Mouse (Mus musculus): Measurements from ENCODE around the gene Sema6d. TPM values are rescaled to one million over a fixed set of nuclear protein-coding genes. Genes with fewer than 3 reads are reported as not detected.

The Sema6d gene
- polyA plus RNA-seq, 1 experiment = 59.6 TPM

DNA sequence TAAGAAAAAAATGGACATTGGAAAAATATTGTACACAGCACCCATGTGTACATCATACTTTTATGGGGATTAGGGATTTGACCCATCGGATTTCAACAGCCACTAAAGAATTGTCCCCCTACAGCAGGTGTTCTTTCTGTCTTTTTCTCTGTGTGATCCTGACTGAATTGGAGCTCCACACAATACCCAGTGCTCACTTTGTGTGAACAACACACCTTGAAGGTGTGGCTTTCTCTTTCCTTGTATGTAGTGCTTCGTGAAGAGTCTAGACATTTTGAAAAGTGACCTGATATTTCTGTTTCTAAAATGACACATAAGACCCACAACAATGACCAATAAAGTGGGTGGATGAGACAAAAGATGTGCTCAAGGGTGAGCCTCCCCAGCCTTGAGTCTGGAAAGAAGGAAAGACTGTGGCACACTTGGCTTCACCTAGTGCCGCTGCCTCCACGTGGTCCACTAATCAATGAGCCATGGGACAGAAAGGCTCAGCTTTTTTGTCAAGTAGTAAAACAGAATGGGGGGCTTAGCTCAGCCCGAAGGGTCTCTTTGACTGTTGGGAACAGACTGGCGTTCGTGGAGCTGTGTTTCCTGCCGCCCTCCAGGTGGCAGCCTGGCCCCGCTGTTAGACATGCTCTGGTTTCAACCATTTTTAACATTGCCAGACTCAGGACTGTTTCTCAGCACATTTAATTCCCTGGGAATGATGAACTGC lies 10.9 kb downstream of the Sema6d start:
- H3K4me3 ChIP-seq (replicated peaks; ENCODE audit: insufficient read depth, low read depth, low read length) = no peak overlapping the region
- peak; percentile 59 to 64 for DNase-seq
- no peak overlapping the region for H3K27ac ChIP-seq (ENCODE audit: insufficient read depth, low read length)
- WGBS = 19% methylated on average over 9 of the region's 9 CpGs
- no peak for TF ChIP-seq POLR2A (IDR thresholded peaks at IDR 0.05; ENCODE audit: borderline replicate concordance, insufficient read depth, low read length)
- TF ChIP-seq CTCF (IDR thresholded peaks at IDR 0.05; ENCODE audit: borderline replicate concordance, insufficient read depth, low read depth, low read length) = peak; percentile 91
- no peaks in the 10 kb centered on the region for H3K27me3 ChIP-seq (ENCODE audit: control insufficient read depth, insufficient read depth, low read length)
- no peaks in the 10 kb centered on the region for H3K4me1 ChIP-seq (ENCODE audit: control insufficient read depth, insufficient read depth, low read length)

DNA sequence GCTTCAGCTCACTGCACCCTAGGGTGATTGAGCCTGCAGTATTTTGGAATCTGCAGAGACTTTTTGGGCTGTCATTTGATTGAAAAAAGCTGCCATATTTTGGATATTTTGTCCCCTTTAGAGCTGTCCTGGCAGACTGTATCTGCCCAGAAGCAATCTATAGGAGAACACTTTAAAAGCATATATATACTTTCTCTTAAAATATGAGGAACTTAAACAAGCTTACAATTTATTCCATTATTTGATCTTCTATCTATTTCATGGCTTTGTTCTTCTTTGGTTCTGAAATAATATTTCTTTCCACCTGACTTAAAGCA lies 11.4 kb downstream of the Sema6d start:
- H3K4me1 ChIP-seq (ENCODE audit: control insufficient read depth, insufficient read depth, low read length) = no peaks in the 10 kb centered on the region
- no peak for DNase-seq
- H3K4me3 ChIP-seq (replicated peaks; ENCODE audit: insufficient read depth, low read depth, low read length) = no peak overlapping the region
- H3K27ac ChIP-seq (ENCODE audit: insufficient read depth, low read length) = no peak overlapping the region
- no peak for TF ChIP-seq CTCF (IDR thresholded peaks at IDR 0.05; ENCODE audit: borderline replicate concordance, insufficient read depth, low read depth, low read length)
- TF ChIP-seq POLR2A (IDR thresholded peaks at IDR 0.05; ENCODE audit: borderline replicate concordance, insufficient read depth, low read length) = no peak
- H3K27me3 ChIP-seq (ENCODE audit: control insufficient read depth, insufficient read depth, low read length) = no peaks in the 10 kb centered on the region

DNA sequence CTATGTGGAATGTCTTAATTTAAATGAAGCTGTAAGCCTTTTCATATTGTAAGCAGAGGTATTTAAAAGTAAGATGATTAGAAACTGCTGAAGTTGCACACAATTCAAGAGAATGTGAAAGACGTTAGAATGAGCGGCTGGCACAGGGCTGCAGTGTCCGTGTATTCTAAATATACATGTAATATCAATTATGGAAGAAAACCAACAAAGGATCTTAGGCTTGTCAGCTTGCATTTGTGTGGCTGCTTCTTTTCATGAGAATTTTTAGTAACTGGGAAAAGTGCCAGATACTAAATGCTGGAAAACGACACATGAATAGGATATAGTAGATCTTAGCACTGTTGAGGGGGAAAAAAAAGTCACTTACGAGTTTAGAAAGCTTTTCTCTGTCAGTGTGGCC lies 11.8 kb downstream of the Sema6d start:
- DNase-seq = no peak
- H3K4me3 ChIP-seq (replicated peaks; ENCODE audit: insufficient read depth, low read depth, low read length) = no peak overlapping the region
- TF ChIP-seq CTCF (IDR thresholded peaks at IDR 0.05; ENCODE audit: borderline replicate concordance, insufficient read depth, low read depth, low read length) (no peak), POLR2A (IDR thresholded peaks at IDR 0.05; ENCODE audit: borderline replicate concordance, insufficient read depth, low read length) (no peak)
- H3K4me1 ChIP-seq (ENCODE audit: control insufficient read depth, insufficient read depth, low read length) = no peaks in the 10 kb centered on the region
- H3K27me3 ChIP-seq (ENCODE audit: control insufficient read depth, insufficient read depth, low read length) = no peaks in the 10 kb centered on the region
- 73% methylated on average over 5 of the region's 5 CpGs for WGBS
- no peak overlapping the region for H3K27ac ChIP-seq (ENCODE audit: insufficient read depth, low read length)

DNA sequence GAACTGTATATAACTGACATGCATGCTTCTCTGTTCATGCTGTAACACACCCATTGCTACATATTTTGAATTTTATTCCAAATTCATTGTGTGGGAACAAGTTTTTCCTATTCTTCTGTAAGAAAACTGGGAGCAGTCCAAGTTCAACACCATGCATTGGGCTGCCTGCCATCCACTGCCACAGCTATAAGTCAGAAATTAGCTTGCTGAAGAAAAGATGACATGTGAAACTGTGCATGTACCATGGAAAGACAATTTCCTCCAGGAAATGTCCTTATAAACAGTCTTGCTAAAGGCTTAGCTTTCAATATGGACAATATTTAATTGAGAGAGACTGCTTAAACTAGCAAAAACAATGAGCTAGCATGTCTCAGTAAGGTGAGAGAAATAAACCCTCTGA lies 13.5 kb downstream of the Sema6d start:
- Histone ChIP-seq H3K4me3 (replicated peaks; ENCODE audit: insufficient read depth, low read depth, low read length) (no peak overlapping the region), H3K4me1 (ENCODE audit: control insufficient read depth, insufficient read depth, low read length) (no peaks in the 10 kb centered on the region), H3K27me3 (ENCODE audit: control insufficient read depth, insufficient read depth, low read length) (no peaks in the 10 kb centered on the region), H3K27ac (ENCODE audit: insufficient read depth, low read length) (no peak overlapping the region)
- DNase-seq = no peak
- no peak for TF ChIP-seq CTCF (IDR thresholded peaks at IDR 0.05; ENCODE audit: borderline replicate concordance, insufficient read depth, low read depth, low read length)
- no peak for TF ChIP-seq POLR2A (IDR thresholded peaks at IDR 0.05; ENCODE audit: borderline replicate concordance, insufficient read depth, low read length)

DNA sequence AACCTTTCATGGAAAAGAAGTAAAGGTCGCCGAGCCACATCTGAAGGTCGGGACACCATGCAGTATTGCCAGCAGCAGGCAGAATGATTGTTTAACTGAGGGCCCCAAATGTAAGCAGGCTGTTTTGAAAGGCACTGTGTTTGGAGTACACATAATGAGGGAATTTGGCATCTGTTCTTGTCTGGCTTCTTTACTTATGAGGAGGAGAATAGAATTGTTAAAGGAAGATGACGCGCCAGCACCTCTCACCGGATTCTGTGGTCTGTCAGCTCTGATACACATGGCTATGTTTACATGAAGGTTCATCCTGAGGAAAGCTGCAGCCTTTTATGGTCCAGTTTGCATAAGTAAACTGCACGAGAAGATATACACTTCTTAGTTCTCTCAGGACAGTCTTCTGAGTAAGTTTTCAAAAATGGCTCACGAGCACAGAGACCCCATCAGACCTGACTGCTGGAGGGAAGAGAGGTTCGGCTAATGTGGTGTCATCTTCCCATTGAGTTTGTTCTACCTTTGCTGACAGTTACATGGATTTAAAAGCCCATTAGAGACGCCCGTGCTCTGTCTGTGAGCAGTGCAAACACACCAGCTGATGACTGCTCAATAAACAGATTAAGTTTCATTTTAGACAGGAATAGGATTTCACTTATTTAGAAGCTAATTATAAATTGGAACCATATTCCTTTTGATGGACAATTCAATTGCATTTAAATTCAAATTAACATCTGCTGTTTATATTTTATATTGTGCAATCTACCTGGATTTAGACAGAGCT lies 28.9 kb downstream of the Sema6d start:
- TF ChIP-seq POLR2A (IDR thresholded peaks at IDR 0.05; ENCODE audit: borderline replicate concordance, insufficient read depth, low read length) = no peak
- H3K27me3 ChIP-seq (ENCODE audit: control insufficient read depth, insufficient read depth, low read length) = no peaks in the 10 kb centered on the region
- 65% methylated on average over 11 of the region's 11 CpGs for WGBS
- H3K4me3 ChIP-seq (replicated peaks; ENCODE audit: insufficient read depth, low read depth, low read length) = no peak overlapping the region
- no peak for DNase-seq
- no peak overlapping the region for H3K27ac ChIP-seq (ENCODE audit: insufficient read depth, low read length)
- H3K4me1 ChIP-seq (ENCODE audit: control insufficient read depth, insufficient read depth, low read length) = no peaks in the 10 kb centered on the region

DNA sequence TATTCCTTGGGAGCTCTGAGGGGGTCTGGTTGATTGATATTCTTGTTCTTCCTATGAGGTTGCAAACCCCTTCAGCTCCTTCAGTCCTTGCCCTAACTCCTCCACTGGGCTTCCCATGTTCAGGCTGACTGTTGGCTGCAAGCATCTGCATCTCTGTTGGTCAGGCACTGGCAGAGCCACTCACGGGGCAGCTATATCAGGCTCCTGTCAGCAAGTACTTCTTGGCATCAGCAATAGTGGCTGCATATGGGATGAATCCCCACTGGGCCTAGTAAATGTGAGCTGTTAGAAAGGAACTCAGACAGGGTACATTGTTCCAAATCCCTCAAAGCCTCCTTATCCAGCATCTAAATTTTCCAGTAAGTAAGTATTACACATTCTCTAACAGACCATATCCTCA lies 30.6 kb downstream of the Sema6d start:
- no peak overlapping the region for H3K27ac ChIP-seq (ENCODE audit: insufficient read depth, low read length)
- peak in 1 of 2 experiments; percentile 21 for DNase-seq
- no peak overlapping the region for H3K4me3 ChIP-seq (replicated peaks; ENCODE audit: insufficient read depth, low read depth, low read length)
- 34% methylated on average over 1 of the region's 1 CpGs for WGBS
- H3K27me3 ChIP-seq (ENCODE audit: control insufficient read depth, insufficient read depth, low read length) = no peaks in the 10 kb centered on the region
- no peak for TF ChIP-seq POLR2A (IDR thresholded peaks at IDR 0.05; ENCODE audit: borderline replicate concordance, insufficient read depth, low read length)
- TF ChIP-seq CTCF (IDR thresholded peaks at IDR 0.05; ENCODE audit: borderline replicate concordance, insufficient read depth, low read depth, low read length) = no peak
- no peaks in the 10 kb centered on the region for H3K4me1 ChIP-seq (ENCODE audit: control insufficient read depth, insufficient read depth, low read length)

DNA sequence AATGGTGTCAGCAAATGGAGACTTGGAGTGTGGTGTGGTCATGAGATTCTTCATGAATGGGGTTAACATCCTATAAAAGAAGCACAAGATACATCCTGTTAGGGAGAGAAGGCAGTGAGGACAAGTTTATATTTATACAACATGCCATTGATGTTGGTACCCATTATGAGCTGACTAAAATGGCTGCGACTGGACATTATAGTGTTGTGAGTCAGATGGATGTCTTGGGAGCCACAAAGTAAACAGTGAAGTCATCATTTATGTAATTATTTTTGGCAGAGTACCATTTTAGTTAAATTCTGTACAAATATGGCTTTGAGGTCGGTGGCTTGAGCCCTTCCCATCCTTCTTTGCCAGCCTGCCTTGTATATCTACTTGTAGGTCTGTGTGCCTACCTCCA lies 31.8 kb downstream of the Sema6d start:
- 89% methylated on average over 2 of the region's 2 CpGs for WGBS
- TF ChIP-seq CTCF (IDR thresholded peaks at IDR 0.05; ENCODE audit: borderline replicate concordance, insufficient read depth, low read depth, low read length) (no peak), POLR2A (IDR thresholded peaks at IDR 0.05; ENCODE audit: borderline replicate concordance, insufficient read depth, low read length) (no peak)

DNA sequence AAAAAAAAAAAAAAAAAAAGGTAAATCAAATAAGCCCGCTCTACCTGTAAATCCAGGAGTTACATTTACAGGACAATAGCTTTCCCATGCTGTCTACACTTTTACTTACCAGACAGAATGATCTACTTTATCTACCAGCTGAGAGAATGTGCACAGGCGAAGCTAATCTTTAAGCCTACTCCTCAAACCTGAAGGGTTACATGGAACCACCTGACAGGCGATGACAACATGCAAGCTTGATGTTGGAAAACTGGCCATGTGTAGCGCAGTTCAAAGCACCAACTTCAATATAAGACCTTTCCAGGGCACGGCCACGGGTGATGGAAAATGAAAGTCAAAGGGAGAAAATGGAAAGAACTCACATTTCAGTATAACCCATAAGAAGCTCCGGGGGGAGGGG lies 35.7 kb downstream of the Sema6d start:
- Histone ChIP-seq H3K4me1 (ENCODE audit: control insufficient read depth, insufficient read depth, low read length) (no peaks in the 10 kb centered on the region), H3K4me3 (replicated peaks; ENCODE audit: insufficient read depth, low read depth, low read length) (no peak overlapping the region), H3K27ac (ENCODE audit: insufficient read depth, low read length) (no peak overlapping the region), H3K27me3 (ENCODE audit: control insufficient read depth, insufficient read depth, low read length) (no peaks in the 10 kb centered on the region)
- DNase-seq = no peak
- WGBS = 93% methylated on average over 7 of the region's 7 CpGs
- TF ChIP-seq POLR2A (IDR thresholded peaks at IDR 0.05; ENCODE audit: borderline replicate concordance, insufficient read depth, low read length) = no peak
- TF ChIP-seq CTCF (IDR thresholded peaks at IDR 0.05; ENCODE audit: borderline replicate concordance, insufficient read depth, low read depth, low read length) = no peak

More for the DNA sequence above, 31.8 kb downstream of the Sema6d start:
- Histone ChIP-seq H3K4me3 (replicated peaks; ENCODE audit: insufficient read depth, low read depth, low read length) (no peak overlapping the region), H3K27ac (ENCODE audit: insufficient read depth, low read length) (no peak overlapping the region), H3K27me3 (ENCODE audit: control insufficient read depth, insufficient read depth, low read length) (no peaks in the 10 kb centered on the region), H3K4me1 (ENCODE audit: control insufficient read depth, insufficient read depth, low read length) (no peaks in the 10 kb centered on the region)
- no peak for DNase-seq
